Mouse (Mus musculus) heart, embryonic 13.5 days (tissue): ENCODE data around the gene Cnih3. TPM values are rescaled to one million over a fixed set of nuclear protein-coding genes. Genes with fewer than 3 reads are reported as not detected.

ENCODE experiments used
- ATAC-seq: fragments of 200-750 bp; cut with Nextera tagmentation; 2 replicates; pipeline ENCODE4 v1.8.0; 2017; ENCODE audit warnings: moderate TSS enrichment; ENCODE audit not compliant: insufficient number of reproducible peaks, low FRiP score, low TSS enrichment; ENCODE audit errors: extremely low read depth
- H3K27ac ChIP-seq: fragments of 300-500 bp; sonication (generic); replicated peaks from 2 replicates; pipeline ENCODE4 v1.5.1; 2015; ENCODE audit warnings: moderate library complexity, mild to moderate bottlenecking, inconsistent platforms
- H3K27me3 ChIP-seq: fragments of 300-500 bp; sonication (generic); replicated peaks from 2 replicates; pipeline ENCODE4 v1.6.1; 2015; ENCODE audit warnings: mild to moderate bottlenecking, inconsistent platforms
- H3K36me3 ChIP-seq: fragments of 300-500 bp; sonication (generic); 2 replicates; pipeline ENCODE4 v1.6.1; 2015; ENCODE audit warnings: mild to moderate bottlenecking, inconsistent platforms
- H3K4me1 ChIP-seq: fragments of 300-500 bp; sonication (generic); 2 replicates; pipeline ENCODE4 v1.6.1; 2015; ENCODE audit warnings: inconsistent platforms
- H3K4me2 ChIP-seq: fragments of 300-500 bp; sonication (generic); 2 replicates; pipeline ENCODE4 v1.6.1; 2015; ENCODE audit warnings: inconsistent platforms, mild to moderate bottlenecking, moderate library complexity
- H3K4me3 ChIP-seq: fragments of 300-500 bp; sonication (generic); 2 replicates; pipeline ENCODE4 v1.5.1; 2015; ENCODE audit warnings: moderate library complexity, mild to moderate bottlenecking, inconsistent platforms
- H3K9ac ChIP-seq: fragments of 300-500 bp; sonication (generic); 2 replicates; pipeline ENCODE4 v1.6.1; 2015; ENCODE audit warnings: inconsistent platforms, mild to moderate bottlenecking, moderate library complexity
- H3K9me3 ChIP-seq: fragments of 300-500 bp; sonication (generic); 2 replicates; pipeline ENCODE4 v1.6.1; 2016; ENCODE audit warnings: inconsistent platforms
- WGBS: fragments of 180-500 bp; shearing (Covaris S2); methylation state at CpG from one replicate; pipeline ENCODE4 v1.1.7; 2015; ENCODE audit warnings: mixed read lengths; 5-methylcytosine and 5-hydroxymethylcytosine counted together
- polyA plus RNA-seq: library from polyadenylated mRNA; unstranded; fragments of >200 nt; fragmentation: Nextera tagmentation; extraction: Ambion mirVana; gene quantifications from 2 replicates; pipeline ENCODE4 v1.2.1, GENCODE M21; 2015

Cnih3 gene
- polyA plus RNA-seq, 1 experiment from 2014 or later = 0.39 TPM

DNA sequence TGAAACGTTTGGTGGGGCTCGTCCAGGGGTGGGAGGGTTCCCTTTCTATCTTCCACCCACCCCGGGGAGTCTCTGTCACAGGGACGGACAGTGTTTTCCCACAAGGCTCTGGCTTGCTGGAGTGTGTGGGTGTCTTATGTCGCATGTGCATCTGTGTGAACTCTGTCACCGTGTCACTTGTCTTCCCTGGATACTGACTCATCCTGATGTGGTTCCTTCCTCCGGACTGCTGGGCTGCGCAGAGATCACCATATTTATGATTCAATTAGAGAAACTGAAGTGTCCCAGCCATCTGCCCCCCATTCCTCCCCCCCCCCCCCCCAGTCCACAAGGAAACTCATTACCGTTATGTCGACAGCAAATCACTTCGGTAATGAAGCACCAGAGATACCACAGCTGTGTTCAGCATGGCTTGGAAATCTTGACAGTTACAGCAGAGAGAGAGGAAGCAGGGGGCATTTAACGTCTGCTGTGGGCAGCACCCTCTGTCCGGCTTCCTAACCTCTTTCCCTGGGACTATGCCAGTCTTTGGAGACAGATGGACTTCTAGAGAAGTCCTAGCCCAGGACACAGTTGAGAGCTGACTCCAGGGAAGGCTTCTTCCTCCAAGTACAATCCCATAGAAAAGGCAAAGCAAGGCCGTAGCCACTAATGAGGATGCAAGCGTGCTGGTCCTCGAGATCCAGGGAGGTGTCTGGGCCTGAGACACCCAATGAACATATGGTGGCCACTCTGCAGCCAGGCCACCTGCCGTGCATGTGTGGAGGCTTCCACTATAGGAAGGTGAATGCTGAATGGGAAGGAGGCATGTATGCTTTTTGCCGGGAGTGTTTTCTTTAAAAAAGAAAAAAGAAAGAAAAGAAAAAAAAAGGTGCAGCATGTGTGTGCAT is 55.9 kb downstream of the Cnih3 start:
- WGBS = 63% methylated on average over 18 of the region's 18 CpGs

GRCm38 (mm10) chr1:181409693-181410092 is 57.3 kb downstream of the Cnih3 start:
- no peaks in the 10 kb centered on the region for H3K4me1 ChIP-seq
- H3K27me3 ChIP-seq = no peaks in the 10 kb centered on the region; the same call in 1 of the 2 replicates
- H3K27ac ChIP-seq = no peak overlapping the region
- WGBS = 70% methylated on average over 9 of the region's 9 CpGs
- no peak overlapping the region for H3K4me3 ChIP-seq
- no peak overlapping the region for H3K9ac ChIP-seq
- no peak for ATAC-seq
- H3K36me3 ChIP-seq = no peaks in the 10 kb centered on the region
- no peak overlapping the region for H3K4me2 ChIP-seq
- H3K9me3 ChIP-seq = no peaks in the 10 kb centered on the region

More for the DNA sequence above, 55.9 kb downstream of the Cnih3 start:
- no peak for ATAC-seq
- H3K27me3 ChIP-seq = no peaks in the 10 kb centered on the region; the same call in 1 of the 2 replicates
- H3K9me3 ChIP-seq = no peaks in the 10 kb centered on the region
- H3K4me1 ChIP-seq = no peaks in the 10 kb centered on the region
- H3K9ac ChIP-seq = no peak overlapping the region
- H3K4me2 ChIP-seq = no peak overlapping the region
- no peaks in the 10 kb centered on the region for H3K36me3 ChIP-seq
- no peak overlapping the region for H3K27ac ChIP-seq
- no peak overlapping the region for H3K4me3 ChIP-seq

DNA sequence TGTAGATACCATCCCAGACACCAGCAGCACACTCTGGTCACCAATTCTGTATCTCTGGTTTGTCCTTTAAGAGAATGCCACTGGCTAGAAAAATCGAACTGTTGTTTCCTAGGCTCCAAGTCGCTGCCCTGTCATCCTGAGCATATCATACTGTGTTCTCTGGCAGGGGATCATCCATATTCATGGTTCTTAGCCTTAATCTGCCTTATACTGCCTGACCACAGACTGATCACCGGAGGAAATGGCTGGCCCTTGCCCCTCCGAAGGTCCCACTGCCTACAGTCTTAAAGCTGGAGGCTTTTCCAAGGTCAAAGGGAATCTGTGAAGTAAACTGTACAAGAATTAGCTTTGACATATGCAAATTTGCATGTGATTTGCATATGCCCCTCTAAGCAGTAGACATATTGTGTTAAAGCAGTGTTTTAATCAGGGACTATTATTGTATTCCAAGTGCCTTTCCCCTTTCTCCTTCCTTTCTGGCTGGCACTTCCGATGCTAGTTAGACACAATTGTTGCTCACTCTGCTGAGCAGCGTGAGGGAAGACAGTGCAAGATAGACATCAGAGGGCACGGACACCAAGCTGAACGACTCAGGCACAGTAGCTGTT is 58.3 kb downstream of the Cnih3 start:
- Histone ChIP-seq H3K27me3 (no peaks in the 10 kb centered on the region; the same call in 1 of the 2 replicates), H3K36me3 (no peaks in the 10 kb centered on the region), H3K27ac (no peak overlapping the region), H3K9me3 (no peaks in the 10 kb centered on the region), H3K4me2 (no peak overlapping the region), H3K4me1 (peaks cover 3% of the 10 kb centered on the region), H3K9ac (no peak overlapping the region), H3K4me3 (no peak overlapping the region)
- WGBS = 65% methylated on average over 8 of the region's 8 CpGs
- ATAC-seq = no peak

DNA sequence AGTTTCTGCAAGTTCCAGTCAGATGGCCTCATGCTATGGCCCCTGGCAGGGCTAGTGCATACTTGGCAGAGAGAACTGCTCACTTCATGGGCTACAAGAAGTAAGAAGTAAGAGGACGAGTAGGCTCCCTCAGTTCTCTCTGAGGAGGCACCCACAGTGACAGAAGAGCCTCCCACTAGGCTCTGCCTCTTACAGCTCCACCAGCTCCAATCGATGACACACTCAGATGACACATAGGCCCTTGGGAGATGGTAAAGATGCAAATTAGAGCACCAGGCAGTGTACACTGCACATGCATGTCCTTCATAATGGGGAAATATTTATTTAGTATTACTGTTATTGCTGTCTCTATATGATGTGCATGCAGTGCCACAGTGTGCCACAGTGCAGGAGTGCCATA is 62.6 kb downstream of the Cnih3 start:
- no peak overlapping the region for H3K4me3 ChIP-seq
- WGBS = 79% methylated on average over 2 of the region's 2 CpGs
- no peak overlapping the region for H3K4me2 ChIP-seq
- no peak for ATAC-seq
- no peaks in the 10 kb centered on the region for H3K27me3 ChIP-seq
- no peak overlapping the region for H3K9ac ChIP-seq
- H3K4me1 ChIP-seq = peaks cover 31% of the 10 kb centered on the region
- no peaks in the 10 kb centered on the region for H3K36me3 ChIP-seq
- no peaks in the 10 kb centered on the region for H3K9me3 ChIP-seq
- H3K27ac ChIP-seq = no peak overlapping the region

GRCm38 (mm10) chr1:181416841-181417240 is 64.4 kb downstream of the Cnih3 start:
- Histone ChIP-seq H3K27me3 (no peaks in the 10 kb centered on the region), H3K9me3 (no peaks in the 10 kb centered on the region), H3K4me1 (peaks cover 46% of the 10 kb centered on the region), H3K36me3 (no peaks in the 10 kb centered on the region), H3K9ac (no peak overlapping the region), H3K4me3 (no peak overlapping the region), H3K27ac (peak overlapping the region; percentile 44), H3K4me2 (no peak overlapping the region)
- ATAC-seq = no peak
- 56% methylated on average over 9 of the region's 9 CpGs for WGBS

DNA sequence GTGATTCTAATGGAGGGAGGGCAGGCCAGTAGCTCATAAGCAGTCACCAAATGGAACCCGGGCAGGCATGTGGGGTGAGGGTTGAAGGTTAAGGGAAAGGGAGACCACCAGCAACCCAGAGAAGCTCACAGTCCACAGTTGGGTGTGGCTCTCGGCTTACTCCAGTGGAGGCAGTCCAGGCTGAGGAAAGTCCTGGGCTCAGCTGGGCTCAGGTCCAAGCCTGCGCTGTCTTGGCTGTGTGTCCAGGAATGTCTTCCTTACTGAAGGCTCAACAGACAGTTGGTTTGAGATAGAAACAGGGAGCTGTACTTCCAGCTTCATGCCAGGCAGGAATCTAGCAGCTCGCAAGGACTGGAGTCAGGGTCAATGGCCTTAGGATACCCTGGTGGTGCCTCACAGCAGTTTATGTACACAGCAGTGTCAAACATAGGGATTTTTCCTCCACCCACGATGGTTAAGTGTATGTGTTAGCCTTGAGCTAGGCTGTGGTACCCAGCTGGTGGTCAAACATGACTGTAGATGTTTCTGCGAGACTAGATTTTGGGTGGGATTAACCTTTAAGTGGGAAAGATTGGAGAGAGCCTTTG is 65.6 kb downstream of the Cnih3 start:
- H3K9me3 ChIP-seq = no peaks in the 10 kb centered on the region

GRCm38 (mm10) chr1:181420080-181420536 is 67.7 kb downstream of the Cnih3 start:
- peaks cover 60% of the 10 kb centered on the region for H3K4me1 ChIP-seq
- H3K27me3 ChIP-seq = no peaks in the 10 kb centered on the region
- no peak overlapping the region for H3K4me2 ChIP-seq
- no peaks in the 10 kb centered on the region for H3K9me3 ChIP-seq
- no peak for ATAC-seq
- no peak overlapping the region for H3K27ac ChIP-seq
- H3K4me3 ChIP-seq = no peak overlapping the region
- H3K36me3 ChIP-seq = no peaks in the 10 kb centered on the region
- H3K9ac ChIP-seq = no peak overlapping the region
- 58% methylated on average over 11 of the region's 11 CpGs for WGBS

More for the DNA sequence above, 65.6 kb downstream of the Cnih3 start:
- Histone ChIP-seq H3K27ac (peak overlapping the region; percentile 44; the same call in 1 of the 2 replicates), H3K4me1 (peaks cover 56% of the 10 kb centered on the region), H3K4me2 (no peak overlapping the region), H3K27me3 (no peaks in the 10 kb centered on the region), H3K4me3 (no peak overlapping the region), H3K9ac (no peak overlapping the region), H3K36me3 (no peaks in the 10 kb centered on the region)
- ATAC-seq = no peak
- WGBS = 53% methylated on average over 6 of the region's 6 CpGs

DNA sequence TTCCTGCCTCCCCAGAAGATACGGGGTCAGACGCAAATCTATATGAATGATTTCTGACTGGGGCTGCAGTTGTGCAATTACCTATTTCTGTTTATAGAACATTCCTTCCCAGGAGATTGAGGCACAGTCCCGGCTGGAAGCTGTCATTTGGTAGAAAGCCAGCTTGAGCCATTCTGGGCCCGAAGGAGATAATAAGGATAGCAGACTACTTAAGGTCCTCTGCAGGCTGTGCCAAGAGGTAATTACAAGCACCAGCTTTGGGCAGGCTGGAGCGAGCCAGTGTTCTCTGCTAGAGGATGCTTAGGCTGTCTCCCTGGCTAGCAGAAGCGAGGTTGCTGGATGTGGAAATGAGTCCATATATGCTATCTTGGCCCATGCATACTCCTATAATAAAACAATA is 70.4 kb downstream of the Cnih3 start:
- Histone ChIP-seq H3K27me3 (no peaks in the 10 kb centered on the region), H3K9me3 (no peaks in the 10 kb centered on the region), H3K4me2 (no peak overlapping the region), H3K4me1 (peaks cover 37% of the 10 kb centered on the region), H3K36me3 (no peaks in the 10 kb centered on the region), H3K27ac (no peak overlapping the region), H3K9ac (no peak overlapping the region), H3K4me3 (no peak overlapping the region)
- ATAC-seq = no peak
- 49% methylated on average over 6 of the region's 6 CpGs for WGBS

GRCm38 (mm10) chr1:181424922-181425321 is 72.5 kb downstream of the Cnih3 start:
- Histone ChIP-seq H3K36me3 (no peaks in the 10 kb centered on the region), H3K4me2 (no peak overlapping the region), H3K27me3 (0 out of 2 replicates have a peak, but pooled peaks cover 6% of the 10 kb centered on the region), H3K9me3 (no peaks in the 10 kb centered on the region), H3K4me3 (no peak overlapping the region), H3K9ac (no peak overlapping the region), H3K27ac (no peak overlapping the region), H3K4me1 (peaks cover 29% of the 10 kb centered on the region)
- no peak for ATAC-seq
- WGBS = 74% methylated on average over 3 of the region's 3 CpGs

- Histone ChIP-seq H3K27me3 (0 out of 2 replicates have a peak, but pooled peaks cover 6% of the 10 kb centered on the region), H3K9me3 (no peaks in the 10 kb centered on the region), H3K4me2 (no peak overlapping the region), H3K36me3 (no peaks in the 10 kb centered on the region), H3K27ac (no peak overlapping the region), H3K9ac (no peak overlapping the region), H3K4me3 (no peak overlapping the region), H3K4me1 (peaks cover 24% of the 10 kb centered on the region)
- WGBS = 77% methylated on average over 3 of the region's 3 CpGs
- no peak for ATAC-seq
Observed at GRCm38 (mm10) chr1:181425388-181425787, 73.0 kb downstream of the Cnih3 start.

- 65% methylated on average over 5 of the region's 5 CpGs for WGBS
- no peak for ATAC-seq
- peaks cover 16% of the 10 kb centered on the region for H3K4me1 ChIP-seq
- H3K9ac ChIP-seq = no peak overlapping the region
- no peaks in the 10 kb centered on the region for H3K36me3 ChIP-seq
- H3K9me3 ChIP-seq = no peaks in the 10 kb centered on the region
- no peak overlapping the region for H3K4me3 ChIP-seq
- no peak overlapping the region for H3K27ac ChIP-seq
- 0 out of 2 replicates have a peak, but pooled peaks cover 6% of the 10 kb centered on the region for H3K27me3 ChIP-seq
- H3K4me2 ChIP-seq = no peak overlapping the region
Observed at GRCm38 (mm10) chr1:181426406-181426805, 74.0 kb downstream of the Cnih3 start.
